Mouse (Mus musculus): ENCODE measurements around the gene Lgals7. TPM values are rescaled to one million over a fixed set of nuclear protein-coding genes. Genes with fewer than 3 reads are reported as not detected.
A peak's percentile ranks its signal among the peaks of the same experiment; 100 is the strongest.

The Lgals7 gene
- polyA plus RNA-seq, 1 experiment from 2014 or later, result 2.2 TPM

DNA sequence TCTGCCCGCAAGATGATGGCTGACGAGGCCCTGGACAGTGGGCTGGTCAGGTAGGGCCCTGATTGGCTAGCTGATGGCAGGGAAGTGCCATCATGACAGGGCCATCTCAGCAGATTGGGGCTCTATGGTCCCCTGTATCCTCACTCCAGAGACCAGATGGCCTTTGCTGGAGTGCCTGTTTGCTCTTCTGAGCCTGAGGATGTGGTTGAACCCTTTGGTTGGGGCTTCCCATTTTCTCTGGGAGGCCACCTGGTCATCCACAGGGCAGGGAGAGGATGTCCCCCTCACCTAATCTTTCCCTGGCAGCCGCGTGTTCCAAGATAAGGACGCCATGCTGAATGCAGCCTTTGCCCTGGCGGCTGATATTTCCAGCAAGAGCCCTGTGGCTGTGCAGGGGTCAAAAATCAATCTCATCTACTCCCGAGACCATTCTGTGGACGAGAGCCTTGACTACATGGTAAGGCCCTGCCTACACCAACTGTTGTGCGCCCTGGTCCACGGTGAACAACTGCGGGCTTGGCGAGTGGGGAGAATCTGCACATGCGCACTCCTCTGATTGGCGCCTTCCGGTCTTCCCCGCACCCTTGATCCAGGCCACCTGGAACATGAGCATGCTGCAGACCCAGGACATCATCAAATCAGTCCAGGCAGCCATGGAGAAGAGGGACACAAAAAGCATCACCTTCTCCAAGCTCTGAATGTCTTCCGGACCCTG is 32.1 kb upstream of the Lgals7 start:
- no peaks in the 10 kb centered on the region for H3K27me3 ChIP-seq (replicated peaks)
- ATAC-seq (ENCODE audit: insufficient read depth, low FRiP score, low read depth), result no peak
- no peak overlapping the region for H3K9ac ChIP-seq
- WGBS, result 81% methylated on average over 17 of the region's 17 CpGs
- H3K4me1 ChIP-seq, result peaks cover 7% of the 10 kb centered on the region; the same call in 1 of the 2 replicates
- peaks cover 12% of the 10 kb centered on the region for H3K36me3 ChIP-seq
- peak overlapping the region; percentile 67 for H3K27ac ChIP-seq
- no peak overlapping the region for H3K4me3 ChIP-seq (replicated peaks)
- H3K9me3 ChIP-seq, result no peaks in the 10 kb centered on the region
- no peak overlapping the region for H3K4me2 ChIP-seq

DNA sequence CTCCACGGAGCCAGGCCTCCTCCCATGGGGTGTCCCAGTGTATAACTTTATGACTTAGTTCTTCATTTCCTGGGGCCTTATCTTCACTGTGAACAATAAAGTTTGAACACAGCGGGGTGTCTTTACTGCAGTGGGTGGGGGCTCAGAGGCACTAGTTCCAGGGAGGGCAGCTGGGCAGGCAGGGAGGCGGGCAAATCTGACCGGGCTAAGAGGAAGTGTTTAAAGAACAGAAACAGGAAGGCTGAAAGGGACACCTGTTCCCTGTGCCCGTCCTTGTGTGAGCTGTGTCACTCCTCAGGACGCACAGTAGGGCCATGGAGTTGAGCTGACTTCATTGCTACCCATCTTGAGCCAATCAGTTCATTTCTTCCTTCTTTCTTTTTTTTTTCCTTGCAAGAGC is 31.5 kb upstream of the Lgals7 start:
- H3K4me2 ChIP-seq, result no peak overlapping the region
- no peaks in the 10 kb centered on the region for H3K27me3 ChIP-seq (replicated peaks)
- H3K4me1 ChIP-seq, result peaks cover 7% of the 10 kb centered on the region; the same call in 1 of the 2 replicates
- 0 out of 2 replicates have a peak, but pooled peaks have one; percentile 5 for ATAC-seq (ENCODE audit: insufficient read depth, low FRiP score, low read depth)
- H3K4me3 ChIP-seq (replicated peaks), result no peak overlapping the region
- peak overlapping the region; percentile 67 for H3K27ac ChIP-seq
- no peak overlapping the region for H3K9ac ChIP-seq
- no peaks in the 10 kb centered on the region for H3K9me3 ChIP-seq
- peaks cover 12% of the 10 kb centered on the region for H3K36me3 ChIP-seq
- 55% methylated on average over 6 of the region's 6 CpGs for WGBS

DNA sequence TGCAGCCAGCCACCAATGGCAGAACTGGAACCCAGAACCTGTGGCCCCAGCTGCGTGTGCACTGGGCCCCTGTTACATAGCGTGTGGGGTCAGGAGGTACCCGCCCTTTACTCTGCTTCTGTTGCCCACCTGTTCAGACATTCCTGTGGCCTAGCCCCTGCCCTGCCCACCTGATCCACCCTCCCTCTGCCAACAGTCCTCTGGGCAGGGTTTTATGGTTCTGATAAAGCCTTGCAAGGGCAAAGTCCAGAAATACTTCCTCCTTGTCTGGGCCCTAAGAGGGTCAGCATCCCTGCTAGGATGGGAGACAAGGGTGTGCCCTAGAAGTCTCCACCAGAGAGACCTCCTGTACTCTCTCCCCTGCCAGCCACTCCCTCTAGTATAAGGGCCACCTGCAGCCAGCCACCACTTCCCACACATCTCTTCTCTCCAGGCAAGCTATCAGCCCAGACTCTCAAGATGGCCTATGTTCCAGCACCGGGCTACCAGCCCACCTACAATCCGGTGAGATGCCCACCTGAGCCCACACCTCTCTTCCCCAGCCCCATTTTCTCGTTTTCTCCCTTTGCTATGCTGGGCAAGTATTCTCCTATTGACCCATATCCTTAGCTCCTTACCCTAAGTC is 29.8 kb upstream of the Lgals7 start, which contains the start of gene Lgals4:
Gene Lgals4, plus strand, starts transcription at position 132 of the 625 bp plus-strand sequence.
- H3K9ac ChIP-seq, result no peak within 1 kb of the TSS
- H3K4me1 ChIP-seq, result no peaks in the 10 kb centered on the region
- H3K27ac ChIP-seq, result peak within 1 kb of the TSS; percentile 63
- WGBS, result 68% methylated on average over 6 of the region's 6 CpGs
- no peaks in the 10 kb centered on the region for H3K27me3 ChIP-seq (replicated peaks)
- ATAC-seq (ENCODE audit: insufficient read depth, low FRiP score, low read depth), result peak; percentile 75
- H3K4me2 ChIP-seq, result peak within 1 kb of the TSS; percentile 8; the same call in 1 of the 2 replicates
- peak within 1 kb of the TSS; percentile 24 for H3K4me3 ChIP-seq (replicated peaks)
- no peaks in the 10 kb centered on the region for H3K9me3 ChIP-seq
- H3K36me3 ChIP-seq, result peaks cover 12% of the 10 kb centered on the region

DNA sequence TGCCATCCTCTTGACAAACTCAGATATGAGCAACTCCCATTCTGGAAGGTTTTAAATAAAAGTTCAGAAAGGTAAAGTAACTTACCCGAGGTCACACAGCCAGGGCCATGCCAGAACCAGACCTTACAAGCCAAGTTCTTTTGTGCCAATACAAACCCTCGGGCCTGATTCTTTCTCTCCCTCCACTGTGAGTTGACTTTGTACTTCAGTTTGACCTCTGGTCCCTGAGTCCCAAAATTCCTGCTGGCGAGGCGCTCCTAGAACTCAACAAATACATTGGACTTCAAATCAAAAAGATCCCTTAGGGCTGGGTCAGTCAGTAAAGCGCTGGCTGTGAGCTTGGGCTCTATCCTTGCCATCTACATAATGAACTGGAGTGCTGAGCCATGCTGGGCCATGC is 26.7 kb upstream of the Lgals7 start:
- Histone ChIP-seq H3K4me3 (replicated peaks) (no peak overlapping the region), H3K4me2 (no peak overlapping the region), H3K9ac (no peak overlapping the region), H3K27ac (0 out of 2 replicates have a peak overlapping the region, but pooled peaks have one; percentile 4), H3K4me1 (no peaks in the 10 kb centered on the region), H3K9me3 (no peaks in the 10 kb centered on the region), H3K36me3 (0 out of 2 replicates have a peak, but pooled peaks cover 1% of the 10 kb centered on the region), H3K27me3 (replicated peaks) (no peaks in the 10 kb centered on the region)
- WGBS, result 88% methylated on average over 5 of the region's 5 CpGs
- ATAC-seq (ENCODE audit: insufficient read depth, low FRiP score, low read depth), result no peak

DNA sequence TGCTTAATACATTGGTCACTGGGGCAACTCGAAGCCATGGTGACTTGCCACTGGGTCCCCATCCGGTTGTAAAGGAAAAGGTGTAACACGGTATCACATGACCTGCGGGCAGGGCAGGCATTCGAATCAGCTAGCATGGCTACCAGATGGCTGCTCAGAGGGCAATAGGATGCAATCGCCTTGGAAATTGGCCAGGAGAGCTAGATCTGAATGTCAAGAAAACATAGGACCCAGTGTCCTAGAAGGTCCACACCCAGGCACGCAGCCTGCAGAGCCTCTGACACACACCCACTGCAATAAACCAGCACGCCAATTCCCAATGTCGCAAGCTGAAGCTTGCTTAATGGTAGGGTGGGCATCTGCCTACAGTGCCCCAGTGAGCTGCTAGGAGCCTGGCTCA is 25.3 kb upstream of the Lgals7 start:
- no peaks in the 10 kb centered on the region for H3K27me3 ChIP-seq (replicated peaks)
- ATAC-seq (ENCODE audit: insufficient read depth, low FRiP score, low read depth), result peak; percentile 24; the same call in 1 of the 2 replicates
- no peaks in the 10 kb centered on the region for H3K36me3 ChIP-seq
- H3K4me2 ChIP-seq, result no peak overlapping the region
- no peaks in the 10 kb centered on the region for H3K4me1 ChIP-seq
- no peak overlapping the region for H3K4me3 ChIP-seq (replicated peaks)
- 70% methylated on average over 9 of the region's 9 CpGs for WGBS
- no peaks in the 10 kb centered on the region for H3K9me3 ChIP-seq
- H3K27ac ChIP-seq, result no peak overlapping the region
- no peak overlapping the region for H3K9ac ChIP-seq

DNA sequence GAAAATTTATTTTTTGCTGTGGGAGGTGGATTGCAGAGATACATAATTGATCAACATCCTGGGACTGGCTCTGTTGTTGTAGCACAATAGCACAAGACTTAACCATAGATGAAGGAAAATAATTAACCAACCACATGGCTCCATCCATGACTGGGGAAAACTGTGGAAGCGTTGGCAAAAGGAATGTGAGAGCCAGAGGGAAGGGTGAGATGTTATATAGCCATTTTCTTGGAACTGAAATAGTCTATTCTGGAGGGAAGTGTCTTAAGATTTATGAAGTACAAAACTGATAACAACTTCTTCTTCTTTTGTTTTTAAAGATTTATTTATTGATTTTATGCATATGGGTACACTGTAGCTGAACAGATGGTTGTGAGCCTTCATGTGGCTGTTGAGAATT is 16.4 kb upstream of the Lgals7 start:
- no peak for ATAC-seq (ENCODE audit: insufficient read depth, low FRiP score, low read depth)

DNA sequence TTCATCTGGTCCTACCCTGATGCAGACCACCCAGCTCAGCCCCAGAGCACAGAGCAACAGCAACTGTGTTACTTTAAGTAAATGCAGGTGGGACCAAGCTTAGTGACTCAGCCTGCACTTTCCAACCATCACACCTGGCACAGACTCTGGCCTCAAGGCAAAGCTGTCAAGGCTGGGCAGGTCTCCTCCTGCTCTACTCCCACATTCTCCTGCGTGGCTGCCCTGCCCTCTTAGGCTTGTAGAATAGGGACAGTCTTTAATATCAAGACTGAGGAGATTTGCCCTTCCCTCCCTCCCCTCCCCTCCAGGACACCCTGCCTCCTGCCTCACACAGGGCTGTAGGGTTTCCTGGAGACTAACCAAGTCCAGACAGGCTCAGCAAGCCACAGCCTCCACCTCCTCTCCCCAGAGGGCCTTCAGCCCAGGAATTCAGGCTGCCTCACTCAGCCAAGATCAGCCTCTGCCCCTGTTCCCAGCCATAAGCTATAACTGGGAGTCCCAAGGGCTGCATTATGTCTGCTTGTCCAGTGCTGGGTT is 13.9 kb upstream of the Lgals7 start:
- 44% methylated on average over 1 of the region's 1 CpGs for whole genome bisulfite sequencing
- Histone ChIP-seq H3K27ac (peak overlapping the region; percentile 87), H3K27me3 (replicated peaks) (no peaks in the 10 kb centered on the region), H3K9me3 (no peaks in the 10 kb centered on the region), H3K36me3 (no peaks in the 10 kb centered on the region), H3K4me1 (peaks cover 4% of the 10 kb centered on the region; the same call in 1 of the 2 replicates), H3K4me3 (replicated peaks) (no peak overlapping the region), H3K4me2 (no peak overlapping the region), H3K9ac (no peak overlapping the region)
- ATAC-seq (ENCODE audit: insufficient read depth, low FRiP score, low read depth), result peak; percentile 75

More for the DNA sequence above, 16.4 kb upstream of the Lgals7 start:
- H3K27me3 ChIP-seq (replicated peaks), result no peaks in the 10 kb centered on the region
- no peaks in the 10 kb centered on the region for H3K9me3 ChIP-seq
- H3K9ac ChIP-seq, result no peak overlapping the region
- WGBS, result 75% methylated on average over 1 of the region's 1 CpGs
- H3K4me2 ChIP-seq, result no peak overlapping the region
- no peak overlapping the region for H3K27ac ChIP-seq
- H3K36me3 ChIP-seq, result no peaks in the 10 kb centered on the region
- H3K4me3 ChIP-seq (replicated peaks), result no peak overlapping the region
- H3K4me1 ChIP-seq, result peaks cover 4% of the 10 kb centered on the region; the same call in 1 of the 2 replicates

DNA sequence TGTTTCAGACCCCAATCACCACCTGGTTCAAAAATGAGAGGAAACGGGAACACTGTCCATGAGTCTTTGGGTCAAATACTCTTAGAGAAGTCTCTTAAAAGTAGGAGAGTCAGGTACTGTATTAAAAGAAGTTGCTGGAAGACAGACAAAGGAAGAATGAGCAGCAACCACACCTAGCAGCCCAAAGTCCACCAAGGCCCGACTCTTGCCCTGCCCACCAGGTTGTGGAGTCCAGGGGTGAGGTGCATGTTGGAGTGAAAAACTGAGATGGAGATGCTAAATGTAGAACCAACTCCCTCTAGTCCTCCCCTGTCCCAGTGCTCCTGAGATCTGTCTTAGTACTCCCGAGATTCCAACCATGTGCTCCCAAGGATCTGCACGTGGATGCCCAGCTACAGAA is 13.0 kb upstream of the Lgals7 start:
- Histone ChIP-seq H3K4me3 (replicated peaks) (no peak overlapping the region), H3K9me3 (no peaks in the 10 kb centered on the region), H3K27me3 (replicated peaks) (no peaks in the 10 kb centered on the region), H3K27ac (peak overlapping the region; percentile 87), H3K4me1 (peaks cover 4% of the 10 kb centered on the region; the same call in 1 of the 2 replicates), H3K9ac (no peak overlapping the region), H3K36me3 (no peaks in the 10 kb centered on the region), H3K4me2 (no peak overlapping the region)
- WGBS, result 71% methylated on average over 4 of the region's 4 CpGs
- no peak for ATAC-seq (ENCODE audit: insufficient read depth, low FRiP score, low read depth)

DNA sequence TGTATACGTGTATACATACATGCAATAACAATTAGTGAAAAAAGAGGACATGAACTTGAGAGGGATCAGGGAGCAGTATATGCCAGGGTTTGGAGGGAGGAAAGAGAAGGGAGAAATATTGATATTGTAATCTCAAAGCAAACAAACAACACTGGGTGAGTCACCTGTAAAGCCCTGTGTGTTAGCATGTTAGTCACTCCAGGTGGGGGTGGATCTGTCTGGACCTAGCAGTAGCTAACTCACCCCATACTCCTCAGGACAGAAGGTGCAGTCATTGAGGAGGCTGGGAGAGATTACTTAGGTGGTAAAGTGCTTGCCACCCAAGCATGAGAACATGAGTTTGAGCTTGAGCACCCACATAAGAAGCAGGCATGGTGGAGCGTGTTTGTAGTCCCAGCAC is 3.7 kb upstream of the Lgals7 start:
- Histone ChIP-seq H3K27ac (no peak overlapping the region), H3K4me1 (peaks cover 12% of the 10 kb centered on the region), H3K9ac (no peak overlapping the region), H3K4me2 (no peak overlapping the region), H3K9me3 (no peaks in the 10 kb centered on the region), H3K36me3 (no peaks in the 10 kb centered on the region), H3K27me3 (replicated peaks) (no peaks in the 10 kb centered on the region), H3K4me3 (replicated peaks) (no peak overlapping the region)
- ATAC-seq (ENCODE audit: insufficient read depth, low FRiP score, low read depth), result 0 out of 2 replicates have a peak, but pooled peaks have one; percentile 45
- WGBS, result 88% methylated on average over 2 of the region's 2 CpGs

DNA sequence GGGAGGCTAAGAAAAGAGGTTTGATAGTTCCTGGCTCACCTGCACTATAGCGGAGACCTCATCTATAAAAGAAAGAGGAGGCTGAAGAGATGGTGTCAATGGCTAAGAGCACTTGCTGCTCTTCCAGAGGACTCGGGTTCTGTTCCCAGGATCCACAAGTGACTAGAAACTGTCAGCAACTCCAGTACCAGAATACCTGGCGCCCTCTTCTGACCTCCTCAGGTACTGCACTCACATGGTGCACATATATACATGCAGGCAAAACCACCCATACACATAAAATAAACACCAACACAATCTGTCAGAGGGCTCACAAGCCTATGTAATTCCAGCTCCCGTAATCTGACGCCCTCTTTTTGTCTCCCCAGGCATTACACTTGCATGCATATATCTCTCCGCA is 2.8 kb upstream of the Lgals7 start:
- Histone ChIP-seq H3K4me3 (replicated peaks) (no peak overlapping the region), H3K27ac (no peak overlapping the region), H3K4me1 (peaks cover 12% of the 10 kb centered on the region), H3K27me3 (replicated peaks) (no peaks in the 10 kb centered on the region), H3K9me3 (no peaks in the 10 kb centered on the region), H3K4me2 (no peak overlapping the region), H3K9ac (no peak overlapping the region), H3K36me3 (no peaks in the 10 kb centered on the region)
- ATAC-seq (ENCODE audit: insufficient read depth, low FRiP score, low read depth), result no peak
- 85% methylated on average over 6 of the region's 6 CpGs for WGBS

DNA sequence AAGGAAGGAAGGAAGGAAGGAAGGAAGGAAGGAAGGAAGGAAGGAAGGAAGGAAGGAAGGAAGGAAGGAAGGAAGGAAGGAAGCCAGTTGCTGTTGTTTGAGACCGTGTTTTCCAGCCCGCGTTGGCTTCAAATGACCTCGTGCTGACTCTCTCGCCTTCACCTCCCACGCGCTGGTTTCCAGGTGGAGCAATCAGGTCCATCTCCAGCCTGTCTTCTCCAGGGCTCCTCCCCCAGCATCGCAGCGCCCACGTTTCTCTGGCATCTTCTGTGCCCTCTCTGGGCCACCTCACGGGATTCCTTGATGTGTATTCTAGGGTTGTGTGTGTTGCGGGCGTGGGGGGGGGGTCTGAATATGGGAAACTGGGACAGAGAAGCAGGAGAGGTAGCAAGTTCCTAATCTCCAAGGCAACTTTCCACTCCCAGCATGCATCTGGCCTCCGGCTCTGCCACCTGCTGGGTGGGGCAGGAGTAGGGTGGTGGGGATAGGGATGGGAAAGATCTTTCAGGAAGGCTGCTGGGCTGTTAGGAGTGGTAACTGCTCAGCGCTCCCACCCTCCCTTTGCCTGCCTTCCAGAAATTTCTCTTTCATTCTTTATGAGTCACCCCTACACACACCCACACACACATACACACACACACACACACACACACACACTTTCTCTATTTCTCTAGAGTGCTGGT is 695 bp upstream of the Lgals7 start:
- ATAC-seq (ENCODE audit: insufficient read depth, low FRiP score, low read depth), result 0 out of 2 replicates have a peak, but pooled peaks have one; percentile 28

More for the DNA sequence above, 695 bp upstream of the Lgals7 start:
- 69% methylated on average over 15 of the region's 15 CpGs for WGBS
- Histone ChIP-seq H3K4me2 (no peak overlapping the region), H3K36me3 (no peaks in the 10 kb centered on the region), H3K27ac (no peak overlapping the region), H3K4me3 (replicated peaks) (no peak overlapping the region), H3K9ac (no peak overlapping the region), H3K27me3 (replicated peaks) (no peaks in the 10 kb centered on the region), H3K4me1 (peaks cover 20% of the 10 kb centered on the region), H3K9me3 (no peaks in the 10 kb centered on the region)
